Mouse (Mus musculus): Measurements from ENCODE around the gene Galnt14. TPM values are rescaled to one million over a fixed set of nuclear protein-coding genes. Genes with fewer than 3 reads are reported as not detected.

Gene Galnt14
- total and polyA plus RNA-seq, 3 experiments = 0.08 TPM; not detected in 2

DNA sequence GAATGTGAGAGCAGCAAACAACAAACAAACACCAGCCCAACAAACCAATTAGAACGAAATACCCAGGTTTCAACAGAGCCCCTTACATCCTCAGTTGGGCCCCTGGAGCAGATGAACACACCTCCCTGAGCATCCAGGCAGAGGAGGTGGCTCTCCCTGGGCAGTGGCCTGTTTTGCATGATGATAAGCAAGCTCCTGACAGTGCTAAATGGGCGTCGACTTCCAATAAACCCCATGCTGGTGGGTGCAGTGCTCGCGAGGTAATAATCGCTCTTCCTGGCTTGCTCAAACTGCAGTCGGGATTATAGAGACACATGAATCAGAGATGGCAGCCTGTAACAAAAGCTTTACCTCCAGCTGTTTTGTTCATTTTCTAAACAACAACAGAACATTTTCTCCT lies 235.9 kb downstream of the Galnt14 start:
- no peak for TF ChIP-seq EP300 (IDR thresholded peaks at IDR 0.05; ENCODE audit: insufficient read depth, low read depth, low read length)
- no peak for TF ChIP-seq POLR2A (IDR thresholded peaks at IDR 0.05; ENCODE audit: insufficient read depth, low read depth, low read length)
- TF ChIP-seq CTCF (IDR thresholded peaks at IDR 0.05) = no peak
- no peaks in the 10 kb centered on the region for H3K79me2 ChIP-seq (replicated peaks; ENCODE audit: control insufficient read depth, insufficient read depth, low read length)
- no peaks in the 10 kb centered on the region for H3K4me1 ChIP-seq (ENCODE audit: control insufficient read depth, insufficient read depth, low read length)
- H3K36me3 ChIP-seq (ENCODE audit: control insufficient read depth, insufficient read depth, low read length) = no peaks in the 10 kb centered on the region
- H3K27me3 ChIP-seq (ENCODE audit: control insufficient read depth, insufficient read depth, low read length) = no peaks in the 10 kb centered on the region
- DNase-seq = no peak
- intact Hi-C loops (cut with DNase I) = no loop called here
- H3K4me3 ChIP-seq = no peak overlapping the region
- H3K9ac ChIP-seq (ENCODE audit: low read depth, low read length) = no peak overlapping the region
- no peak overlapping the region for H3K27ac ChIP-seq
- WGBS = 43% methylated on average over 7 of the region's 7 CpGs

- Histone ChIP-seq H3K27me3 (ENCODE audit: control insufficient read depth, insufficient read depth, low read length) (no peaks in the 10 kb centered on the region), H3K79me2 (replicated peaks; ENCODE audit: control insufficient read depth, insufficient read depth, low read length) (no peaks in the 10 kb centered on the region), H3K27ac (no peak overlapping the region), H3K36me3 (ENCODE audit: control insufficient read depth, insufficient read depth, low read length) (no peaks in the 10 kb centered on the region), H3K4me3 (no peak overlapping the region), H3K4me1 (ENCODE audit: control insufficient read depth, insufficient read depth, low read length) (no peaks in the 10 kb centered on the region), H3K9ac (ENCODE audit: low read depth, low read length) (no peak overlapping the region)
- TF ChIP-seq EP300 (IDR thresholded peaks at IDR 0.05; ENCODE audit: insufficient read depth, low read depth, low read length) (no peak), CTCF (IDR thresholded peaks at IDR 0.05) (no peak), POLR2A (IDR thresholded peaks at IDR 0.05; ENCODE audit: insufficient read depth, low read depth, low read length) (no peak)
- intact Hi-C loops (cut with DNase I) = no loop called here
- 70% methylated on average over 3 of the region's 3 CpGs for WGBS
- no peak for DNase-seq
Observed at GRCm38 (mm10) chr17:73473012-73473411, 237.2 kb downstream of the Galnt14 start.

- Histone ChIP-seq H3K79me2 (replicated peaks; ENCODE audit: control insufficient read depth, insufficient read depth, low read length) (no peaks in the 10 kb centered on the region), H3K4me1 (ENCODE audit: control insufficient read depth, insufficient read depth, low read length) (no peaks in the 10 kb centered on the region), H3K27me3 (ENCODE audit: control insufficient read depth, insufficient read depth, low read length) (no peaks in the 10 kb centered on the region), H3K36me3 (ENCODE audit: control insufficient read depth, insufficient read depth, low read length) (no peaks in the 10 kb centered on the region), H3K27ac (no peak overlapping the region), H3K4me3 (no peak overlapping the region), H3K9ac (ENCODE audit: low read depth, low read length) (no peak overlapping the region)
- TF ChIP-seq EP300 (IDR thresholded peaks at IDR 0.05; ENCODE audit: insufficient read depth, low read depth, low read length) (no peak), CTCF (IDR thresholded peaks at IDR 0.05) (no peak), POLR2A (IDR thresholded peaks at IDR 0.05; ENCODE audit: insufficient read depth, low read depth, low read length) (no peak)
- intact Hi-C loops (cut with DNase I) = no loop called here
- no peak for DNase-seq
- 85% methylated on average over 4 of the region's 4 CpGs for WGBS
Observed at GRCm38 (mm10) chr17:73460874-73461273, 249.4 kb downstream of the Galnt14 start.

DNA sequence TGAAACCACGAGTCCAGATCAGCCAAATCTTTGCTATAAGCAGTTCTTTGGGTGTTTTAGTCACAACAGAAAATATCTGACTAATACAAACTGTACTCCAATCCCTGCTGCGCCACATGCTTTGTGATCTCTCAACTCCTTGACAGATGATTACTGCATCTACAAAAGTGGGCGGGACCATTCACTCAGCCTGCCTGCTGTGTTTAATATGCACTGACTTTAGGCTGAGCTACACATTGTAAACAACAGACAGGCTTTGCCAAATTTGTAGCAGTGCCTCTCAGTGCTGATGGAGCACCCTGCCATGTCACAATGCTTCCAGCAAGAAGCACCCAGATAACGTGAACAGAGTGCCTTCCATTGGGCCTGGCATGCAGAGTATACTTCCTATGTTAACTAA lies 251.5 kb downstream of the Galnt14 start:
- TF ChIP-seq CTCF (IDR thresholded peaks at IDR 0.05) (no peak), POLR2A (IDR thresholded peaks at IDR 0.05; ENCODE audit: insufficient read depth, low read depth, low read length) (no peak), EP300 (IDR thresholded peaks at IDR 0.05; ENCODE audit: insufficient read depth, low read depth, low read length) (no peak)
- H3K79me2 ChIP-seq (replicated peaks; ENCODE audit: control insufficient read depth, insufficient read depth, low read length) = no peaks in the 10 kb centered on the region
- intact Hi-C loops (cut with DNase I) = no loop called here
- WGBS = 69% methylated on average over 4 of the region's 4 CpGs
- H3K4me3 ChIP-seq = no peak overlapping the region
- no peak for DNase-seq
- no peak overlapping the region for H3K9ac ChIP-seq (ENCODE audit: low read depth, low read length)
- H3K36me3 ChIP-seq (ENCODE audit: control insufficient read depth, insufficient read depth, low read length) = no peaks in the 10 kb centered on the region
- H3K4me1 ChIP-seq (ENCODE audit: control insufficient read depth, insufficient read depth, low read length) = no peaks in the 10 kb centered on the region
- no peaks in the 10 kb centered on the region for H3K27me3 ChIP-seq (ENCODE audit: control insufficient read depth, insufficient read depth, low read length)
- H3K27ac ChIP-seq = no peak overlapping the region

DNA sequence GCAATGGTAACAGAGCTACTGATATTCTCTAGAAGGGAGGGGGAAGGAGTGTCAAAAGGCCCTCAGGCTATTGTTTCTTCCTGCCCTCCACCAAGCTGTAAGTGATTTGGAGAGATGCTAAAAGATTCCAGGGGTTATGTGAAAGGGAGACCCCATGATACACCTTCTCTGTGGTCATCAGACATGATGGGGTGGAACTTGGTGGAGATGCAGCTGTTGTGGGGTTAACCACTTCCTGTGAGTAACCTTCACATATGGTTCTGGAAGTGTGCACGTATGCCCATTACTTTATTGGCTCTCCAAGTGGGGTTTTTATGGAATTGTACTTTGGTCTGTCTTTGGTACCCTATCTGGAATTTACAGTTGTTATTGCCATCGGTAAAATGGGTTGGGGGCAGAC lies 253.7 kb downstream of the Galnt14 start:
- intact Hi-C loops (cut with DNase I) = no loop called here
- no peak overlapping the region for H3K9ac ChIP-seq (ENCODE audit: low read depth, low read length)
- H3K27ac ChIP-seq = no peak overlapping the region
- no peaks in the 10 kb centered on the region for H3K27me3 ChIP-seq (ENCODE audit: control insufficient read depth, insufficient read depth, low read length)
- TF ChIP-seq EP300 (IDR thresholded peaks at IDR 0.05; ENCODE audit: insufficient read depth, low read depth, low read length) (no peak), CTCF (IDR thresholded peaks at IDR 0.05) (no peak), POLR2A (IDR thresholded peaks at IDR 0.05; ENCODE audit: insufficient read depth, low read depth, low read length) (no peak)
- no peaks in the 10 kb centered on the region for H3K79me2 ChIP-seq (replicated peaks; ENCODE audit: control insufficient read depth, insufficient read depth, low read length)
- no peak overlapping the region for H3K4me3 ChIP-seq
- 78% methylated on average over 2 of the region's 2 CpGs for WGBS
- no peaks in the 10 kb centered on the region for H3K4me1 ChIP-seq (ENCODE audit: control insufficient read depth, insufficient read depth, low read length)
- H3K36me3 ChIP-seq (ENCODE audit: control insufficient read depth, insufficient read depth, low read length) = no peaks in the 10 kb centered on the region
- no peak for DNase-seq

GRCm38 (mm10) chr17:73453646-73454045 lies 256.6 kb downstream of the Galnt14 start:
- intact Hi-C loops (cut with DNase I) = no loop called here
- TF ChIP-seq EP300 (IDR thresholded peaks at IDR 0.05; ENCODE audit: insufficient read depth, low read depth, low read length) (no peak), POLR2A (IDR thresholded peaks at IDR 0.05; ENCODE audit: insufficient read depth, low read depth, low read length) (no peak), CTCF (IDR thresholded peaks at IDR 0.05) (no peak)
- Histone ChIP-seq H3K4me1 (ENCODE audit: control insufficient read depth, insufficient read depth, low read length) (no peaks in the 10 kb centered on the region), H3K27me3 (ENCODE audit: control insufficient read depth, insufficient read depth, low read length) (no peaks in the 10 kb centered on the region), H3K79me2 (replicated peaks; ENCODE audit: control insufficient read depth, insufficient read depth, low read length) (no peaks in the 10 kb centered on the region), H3K4me3 (no peak overlapping the region), H3K9ac (ENCODE audit: low read depth, low read length) (no peak overlapping the region), H3K27ac (no peak overlapping the region), H3K36me3 (ENCODE audit: control insufficient read depth, insufficient read depth, low read length) (no peaks in the 10 kb centered on the region)
- DNase-seq = no peak
- 67% methylated on average over 3 of the region's 3 CpGs for WGBS
